Mouse (Mus musculus) heart, embryonic 11.5 days (tissue): ENCODE measurements around the gene Atox1. TPM values are rescaled to one million over a fixed set of nuclear protein-coding genes. Genes with fewer than 3 reads are reported as not detected.
"Not testable (repeated sequence)": the region's sequence is repeated elsewhere in the genome, so short reads cannot be mapped to it uniquely, and the experiment has no call there.

ENCODE experiments used
- ATAC-seq: fragments of 200-750 bp; cut with Nextera tagmentation; replicated peaks from 2 replicates; pipeline ENCODE4 v1.8.0; 2017; ENCODE audit warnings: moderate library complexity; ENCODE audit not compliant: insufficient number of reproducible peaks, low FRiP score, low TSS enrichment
- H3K27ac ChIP-seq: fragments of 300-500 bp; sonication (generic); 2 replicates; pipeline ENCODE4 v1.5.1; 2014; ENCODE audit warnings: mild to moderate bottlenecking, low read depth, low read length
- H3K27me3 ChIP-seq: fragments of 300-500 bp; sonication (generic); 2 replicates; pipeline ENCODE4 v1.6.1; 2014; ENCODE audit warnings: mild to moderate bottlenecking, low read length, mixed read lengths; ENCODE audit not compliant: control insufficient read depth, insufficient read depth
- H3K36me3 ChIP-seq: fragments of 300-500 bp; sonication (generic); 2 replicates; pipeline ENCODE4 v1.6.1; 2014; ENCODE audit warnings: mild to moderate bottlenecking, low read length, moderate library complexity, mixed read lengths; ENCODE audit not compliant: control insufficient read depth, insufficient read depth
- H3K4me1 ChIP-seq: fragments of 300-500 bp; sonication (generic); 2 replicates; pipeline ENCODE4 v1.6.1; 2014; ENCODE audit warnings: low read length; ENCODE audit not compliant: control insufficient read depth, insufficient read depth
- H3K4me2 ChIP-seq: fragments of 300-500 bp; sonication (generic); 2 replicates; pipeline ENCODE4 v1.6.1; 2014; ENCODE audit warnings: mild to moderate bottlenecking, moderate library complexity
- H3K4me3 ChIP-seq: fragments of 300-500 bp; sonication (generic); 2 replicates; pipeline ENCODE4 v1.5.1; 2014; ENCODE audit warnings: low read depth, low read length
- H3K9ac ChIP-seq: fragments of 300-500 bp; sonication (generic); 2 replicates; pipeline ENCODE4 v1.6.1; 2014; ENCODE audit warnings: mild to moderate bottlenecking, low read depth, low read length, moderate library complexity
- H3K9me3 ChIP-seq: fragments of 300-500 bp; sonication (generic); replicated peaks from 2 replicates; pipeline ENCODE4 v1.6.1; 2016; ENCODE audit warnings: low read length; ENCODE audit not compliant: control insufficient read depth
- WGBS: fragments of 180-500 bp; shearing (Covaris S2); extraction: QIAGEN DNeasy Blood & Tissue Kit; methylation state at CpG from one replicate; pipeline ENCODE4 v1.1.7; 2014; ENCODE audit not compliant: insufficient replicate concordance; 5-methylcytosine and 5-hydroxymethylcytosine counted together
- polyA plus RNA-seq: library from polyadenylated mRNA; unstranded; fragments of >200 nt; fragmentation: Nextera tagmentation; extraction: Ambion mirVana; gene quantifications from 2 replicates; pipeline ENCODE4 v1.2.1, GENCODE M21; 2014

Gene Atox1
- polyA plus RNA-seq, 1 experiment from 2014 or later: 292 TPM

- not testable (repeated sequence) for ATAC-seq, H3K4me3 ChIP-seq, H3K4me2 ChIP-seq, H3K36me3 ChIP-seq, H3K27me3 ChIP-seq, H3K9ac ChIP-seq, H3K9me3 ChIP-seq
- Histone ChIP-seq H3K27ac (peak overlapping the region; percentile 42; the same call in 1 of the 2 replicates), H3K4me1 (peaks cover 51% of the 10 kb centered on the region)
- WGBS: 79% methylated on average over 6 of the region's 6 CpGs
These were observed 45.3 kb downstream of the Atox1 start for GRCm38 (mm10) chr11:55415731-55416130.

DNA sequence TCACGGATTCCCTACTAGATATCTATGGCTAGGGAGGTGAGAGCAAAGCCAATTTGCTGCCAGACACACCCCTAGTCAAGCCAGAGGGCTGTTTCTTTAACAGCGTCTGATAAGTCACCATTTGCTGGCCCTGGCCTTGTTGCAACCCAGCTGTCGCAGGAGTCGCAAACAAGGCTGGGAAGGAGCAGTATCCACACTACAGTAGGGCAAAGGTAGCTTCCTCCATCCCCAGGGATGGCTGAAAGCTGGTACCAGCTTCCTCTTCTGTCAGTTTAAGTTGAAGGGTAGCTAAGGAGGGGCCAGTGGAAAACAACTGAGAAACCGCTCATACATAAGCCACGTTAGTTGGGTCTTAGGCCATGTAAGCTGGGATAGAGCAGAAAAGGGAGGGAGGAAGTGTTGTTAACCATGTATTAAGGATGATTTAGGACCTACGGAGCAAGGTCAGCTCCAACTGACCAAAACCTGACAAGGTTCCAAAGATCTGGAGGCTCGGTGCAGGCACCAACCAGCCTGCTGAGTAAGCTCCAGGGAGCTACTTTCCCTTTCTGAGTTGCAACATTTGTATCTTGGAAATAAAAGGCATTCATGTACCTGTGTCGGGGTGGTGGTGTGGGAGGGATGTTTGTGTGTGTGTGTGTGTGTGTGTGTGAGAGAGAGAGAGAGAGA is 45.9 kb downstream of the Atox1 start:
- no peak overlapping the region for H3K4me3 ChIP-seq
- H3K27ac ChIP-seq: peak overlapping the region; percentile 42; the same call in 1 of the 2 replicates
- no peaks in the 10 kb centered on the region for H3K27me3 ChIP-seq
- H3K4me2 ChIP-seq: peak overlapping the region; percentile 34
- H3K9me3 ChIP-seq: no peaks in the 10 kb centered on the region
- H3K9ac ChIP-seq: no peak overlapping the region
- H3K4me1 ChIP-seq: peaks cover 49% of the 10 kb centered on the region
- ATAC-seq: no peak
- WGBS: 30% methylated on average over 9 of the region's 9 CpGs
- H3K36me3 ChIP-seq: peaks cover 4% of the 10 kb centered on the region; the same call in 1 of the 2 replicates

GRCm38 (mm10) chr11:55414314-55414713 is 46.7 kb downstream of the Atox1 start:
- Histone ChIP-seq H3K4me3 (no peak overlapping the region), H3K9ac (no peak overlapping the region), H3K27me3 (no peaks in the 10 kb centered on the region), H3K9me3 (no peaks in the 10 kb centered on the region), H3K4me1 (peaks cover 45% of the 10 kb centered on the region), H3K36me3 (peaks cover 9% of the 10 kb centered on the region), H3K27ac (no peak overlapping the region; the same call in 1 of the 2 replicates), H3K4me2 (peak overlapping the region; percentile 11; the same call in 1 of the 2 replicates)
- 47% methylated on average over 5 of the region's 5 CpGs for WGBS
- ATAC-seq: no peak

GRCm38 (mm10) chr11:55413416-55413796 is 47.6 kb downstream of the Atox1 start:
- H3K27me3 ChIP-seq: no peaks in the 10 kb centered on the region
- H3K27ac ChIP-seq: no peak overlapping the region
- no peak for ATAC-seq
- H3K9ac ChIP-seq: no peak overlapping the region
- H3K36me3 ChIP-seq: peaks cover 15% of the 10 kb centered on the region
- H3K9me3 ChIP-seq: no peaks in the 10 kb centered on the region
- H3K4me3 ChIP-seq: no peak overlapping the region
- whole genome bisulfite sequencing: 90% methylated on average over 2 of the region's 2 CpGs
- H3K4me2 ChIP-seq: no peak overlapping the region
- peaks cover 45% of the 10 kb centered on the region for H3K4me1 ChIP-seq

DNA sequence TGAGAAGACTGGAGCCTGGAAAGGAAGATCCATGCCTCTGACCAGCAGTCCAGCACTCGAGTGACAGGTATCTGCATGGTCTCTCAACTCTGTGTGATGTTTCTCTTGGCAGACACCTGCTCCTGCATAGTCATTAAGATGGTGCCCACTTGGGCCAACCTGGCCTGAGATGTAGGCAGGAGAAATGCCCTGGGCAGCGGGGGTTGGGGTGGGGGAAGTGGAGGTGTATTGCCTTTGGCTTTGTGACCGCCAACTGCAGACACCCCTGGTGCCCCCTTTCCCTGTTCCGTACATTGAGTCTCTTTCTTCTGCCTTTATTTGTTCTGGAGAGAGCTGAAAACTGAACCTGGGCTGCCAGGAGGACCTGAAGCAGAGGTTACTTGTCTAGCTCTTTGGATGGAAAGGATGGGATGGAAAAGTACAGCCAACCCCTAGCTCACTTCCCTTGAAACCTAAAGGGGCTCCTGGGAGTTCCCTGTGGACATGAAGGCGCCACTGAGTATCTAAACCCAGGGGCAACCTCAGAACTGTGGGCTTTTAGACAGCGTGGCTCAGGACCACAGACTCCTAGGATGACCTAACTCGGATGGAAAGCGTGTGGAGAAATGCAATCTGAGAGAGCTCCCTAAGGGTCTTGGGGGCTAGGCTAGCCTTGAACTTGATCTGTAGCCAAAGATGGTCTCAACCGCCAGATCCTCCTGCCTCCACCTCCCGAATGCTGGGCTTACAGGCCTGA is 48.2 kb downstream of the Atox1 start:
- Histone ChIP-seq H3K4me2 (no peak overlapping the region), H3K27me3 (no peaks in the 10 kb centered on the region), H3K27ac (no peak overlapping the region), H3K9ac (no peak overlapping the region), H3K36me3 (peaks cover 20% of the 10 kb centered on the region), H3K9me3 (no peaks in the 10 kb centered on the region), H3K4me3 (no peak overlapping the region), H3K4me1 (peaks cover 45% of the 10 kb centered on the region)
- WGBS: 87% methylated on average over 10 of the region's 10 CpGs
- ATAC-seq: no peak

DNA sequence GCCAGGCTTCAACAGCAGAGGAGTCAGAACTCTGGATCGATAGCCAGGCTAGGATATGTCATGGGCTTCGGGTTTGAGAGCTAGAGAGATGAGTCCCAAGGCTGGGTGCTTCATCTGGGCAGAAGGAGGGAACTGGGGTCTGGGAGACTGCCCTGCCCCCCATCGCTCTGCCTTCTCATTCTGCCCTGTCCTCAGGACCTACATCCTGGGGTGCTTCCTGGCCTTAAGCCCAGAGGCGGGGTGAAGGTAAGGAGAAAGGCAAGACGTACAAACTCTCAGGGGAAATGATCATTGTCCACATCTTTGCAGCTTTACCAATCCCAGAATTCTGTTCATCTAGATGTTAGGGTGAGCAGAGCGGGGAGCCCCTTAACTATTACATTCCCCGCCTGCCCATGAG is 49.0 kb downstream of the Atox1 start:
- H3K4me2 ChIP-seq: no peak overlapping the region
- H3K27ac ChIP-seq: no peak overlapping the region
- H3K27me3 ChIP-seq: no peaks in the 10 kb centered on the region
- WGBS: 80% methylated on average over 7 of the region's 7 CpGs
- H3K9ac ChIP-seq: no peak overlapping the region
- H3K4me3 ChIP-seq: no peak overlapping the region
- peaks cover 25% of the 10 kb centered on the region for H3K36me3 ChIP-seq
- no peak for ATAC-seq
- H3K4me1 ChIP-seq: peaks cover 41% of the 10 kb centered on the region
- no peaks in the 10 kb centered on the region for H3K9me3 ChIP-seq

GRCm38 (mm10) chr11:55410502-55410901 is 50.5 kb downstream of the Atox1 start:
- H3K4me3 ChIP-seq: no peak overlapping the region
- no peak overlapping the region for H3K4me2 ChIP-seq
- H3K36me3 ChIP-seq: peaks cover 34% of the 10 kb centered on the region
- H3K4me1 ChIP-seq: peaks cover 31% of the 10 kb centered on the region
- ATAC-seq: no peak
- H3K27ac ChIP-seq: peak overlapping the region; percentile 22; the same call in 1 of the 2 replicates
- no peaks in the 10 kb centered on the region for H3K9me3 ChIP-seq
- H3K9ac ChIP-seq: no peak overlapping the region
- WGBS: 60% methylated on average over 3 of the region's 3 CpGs
- H3K27me3 ChIP-seq: no peaks in the 10 kb centered on the region

GRCm38 (mm10) chr11:55410005-55410404 is 51.0 kb downstream of the Atox1 start:
- no peaks in the 10 kb centered on the region for H3K27me3 ChIP-seq
- H3K4me3 ChIP-seq: no peak overlapping the region
- H3K4me1 ChIP-seq: peaks cover 26% of the 10 kb centered on the region
- 82% methylated on average over 3 of the region's 3 CpGs for WGBS
- no peak overlapping the region for H3K27ac ChIP-seq
- no peak overlapping the region for H3K4me2 ChIP-seq
- H3K36me3 ChIP-seq: peaks cover 39% of the 10 kb centered on the region
- H3K9me3 ChIP-seq: no peaks in the 10 kb centered on the region
- ATAC-seq: no peak
- H3K9ac ChIP-seq: no peak overlapping the region
